Mouse (Mus musculus): Measurements from ENCODE around the gene Tbc1d8.

Gene Tbc1d8

DNA sequence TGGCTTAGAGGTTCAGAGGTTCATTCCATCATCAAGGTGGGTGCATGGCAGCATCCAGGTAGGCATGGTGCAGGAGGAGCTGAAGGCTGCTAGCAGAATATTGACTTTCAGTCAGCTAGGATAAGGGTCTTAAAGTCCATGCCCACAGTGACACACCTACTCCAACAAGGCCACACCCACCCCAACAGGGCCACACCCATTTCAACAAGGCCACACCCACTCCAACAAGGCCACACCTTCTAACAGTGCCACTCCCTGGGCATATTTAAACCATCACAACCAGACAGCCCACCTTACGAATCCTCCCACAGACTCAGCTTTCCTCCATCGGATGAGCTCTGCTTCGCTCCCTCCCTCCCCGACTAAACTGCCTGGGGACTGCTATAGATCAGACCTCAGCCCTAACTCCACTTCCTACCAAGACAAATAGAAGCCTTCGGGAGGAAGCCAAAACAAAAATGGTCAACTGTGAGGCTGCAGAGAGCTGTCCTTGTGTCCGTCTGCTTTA, 15.6 kb downstream of the Tbc1d8 start:
- no peak for DNase-seq (ENCODE audit: low read depth, low spot score)
- no peaks in the 10 kb centered on the region for H3K27me3 ChIP-seq (ENCODE audit: control insufficient read depth, insufficient read depth, low read length, poor library complexity, severe bottlenecking)
- no peaks in the 10 kb centered on the region for H3K36me3 ChIP-seq (ENCODE audit: control insufficient read depth, insufficient read depth, low read length, poor library complexity, severe bottlenecking)

DNA sequence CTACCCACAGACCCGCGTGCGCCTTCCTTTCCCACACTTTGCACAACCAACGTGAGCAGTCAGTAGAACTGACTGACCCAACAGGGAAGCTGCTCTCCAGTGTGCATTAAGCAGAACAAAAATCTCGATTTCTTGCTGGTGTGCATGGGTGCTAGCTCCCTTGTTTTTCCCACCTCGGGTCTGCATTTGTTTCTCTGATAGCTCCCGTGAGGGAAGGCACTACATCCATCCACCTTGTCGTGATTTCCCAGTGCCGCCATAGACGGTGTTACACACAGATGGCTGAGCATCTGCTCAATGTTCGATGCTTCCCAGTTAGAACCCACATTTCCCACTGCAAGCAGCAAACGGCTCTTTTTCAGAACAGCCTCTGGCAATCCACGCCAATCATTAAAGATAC, 16.5 kb downstream of the Tbc1d8 start:
- H3K27me3 ChIP-seq (ENCODE audit: control insufficient read depth, insufficient read depth, low read length, poor library complexity, severe bottlenecking), result no peaks in the 10 kb centered on the region
- no peaks in the 10 kb centered on the region for H3K36me3 ChIP-seq (ENCODE audit: control insufficient read depth, insufficient read depth, low read length, poor library complexity, severe bottlenecking)
- DNase-seq (ENCODE audit: low read depth, low spot score), result no peak

DNA sequence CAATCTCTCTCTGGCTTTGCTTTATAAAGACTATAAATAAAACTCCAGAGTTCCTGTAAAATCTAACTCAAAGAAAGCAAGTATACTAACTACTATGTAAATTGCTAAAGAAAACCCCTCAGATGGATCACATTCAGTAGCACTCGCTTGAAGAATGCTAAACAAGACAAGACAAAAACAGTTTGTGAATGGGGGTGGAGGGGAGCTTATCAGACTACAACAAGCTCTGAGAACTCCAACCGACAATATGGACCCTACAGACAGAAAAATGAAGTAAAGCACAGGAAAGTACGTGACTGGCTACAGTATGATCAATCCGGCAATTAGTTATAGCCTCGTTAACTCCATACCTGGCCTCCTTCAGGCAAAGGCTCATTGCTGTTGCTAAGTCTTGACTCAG, 18.1 kb downstream of the Tbc1d8 start:
- Histone ChIP-seq H3K27me3 (ENCODE audit: control insufficient read depth, insufficient read depth, low read length, poor library complexity, severe bottlenecking) (no peaks in the 10 kb centered on the region), H3K36me3 (ENCODE audit: control insufficient read depth, insufficient read depth, low read length, poor library complexity, severe bottlenecking) (no peaks in the 10 kb centered on the region)
- no peak for DNase-seq (ENCODE audit: low read depth, low spot score)

DNA sequence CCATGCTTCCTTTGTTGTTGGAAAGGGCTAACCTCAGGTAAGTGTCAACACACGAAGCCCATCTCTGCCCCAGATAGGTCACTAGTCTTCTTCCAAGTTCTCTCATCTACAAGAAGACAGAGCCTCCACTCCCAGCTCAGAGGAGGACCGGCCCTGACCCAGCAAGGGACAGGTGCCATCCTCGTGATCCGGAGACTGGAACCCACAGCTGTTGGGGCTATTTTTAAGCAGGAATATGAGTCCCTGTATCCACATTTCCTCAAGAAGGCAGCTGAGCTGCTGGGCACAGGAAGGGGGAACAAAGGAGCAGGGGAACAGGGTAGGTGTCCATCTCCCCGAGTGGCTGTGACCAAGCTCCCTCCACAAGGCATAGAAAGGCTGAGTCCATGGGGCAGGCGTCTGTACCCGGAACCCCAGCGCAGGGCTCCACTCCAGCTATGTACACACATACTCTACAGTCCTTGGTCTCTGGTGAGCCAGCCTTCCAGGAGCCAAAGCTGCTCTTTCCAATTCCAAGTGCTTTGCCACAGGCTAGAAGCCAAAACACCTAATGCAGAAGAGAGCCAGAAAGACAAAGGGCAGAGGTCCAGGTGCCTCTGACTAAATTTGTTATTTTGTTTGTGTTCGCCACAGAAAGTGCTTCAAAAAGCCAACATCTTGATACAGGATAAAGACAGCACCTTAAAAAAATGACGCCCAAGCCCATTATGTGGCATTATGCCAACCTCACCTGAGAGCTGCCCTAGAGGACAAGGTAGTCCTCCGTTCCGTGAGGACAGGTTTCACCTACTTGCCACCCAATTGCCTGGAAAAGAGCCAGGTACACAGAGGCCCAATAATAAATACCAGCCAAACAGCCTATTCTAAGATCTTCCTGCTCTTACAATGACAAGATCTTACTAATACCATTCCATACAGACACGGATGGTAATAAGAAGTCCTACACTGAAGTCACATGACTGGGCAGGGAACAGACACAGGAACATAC, 20.4 kb downstream of the Tbc1d8 start:
- DNase-seq (ENCODE audit: low read depth, low spot score), result no peak

DNA sequence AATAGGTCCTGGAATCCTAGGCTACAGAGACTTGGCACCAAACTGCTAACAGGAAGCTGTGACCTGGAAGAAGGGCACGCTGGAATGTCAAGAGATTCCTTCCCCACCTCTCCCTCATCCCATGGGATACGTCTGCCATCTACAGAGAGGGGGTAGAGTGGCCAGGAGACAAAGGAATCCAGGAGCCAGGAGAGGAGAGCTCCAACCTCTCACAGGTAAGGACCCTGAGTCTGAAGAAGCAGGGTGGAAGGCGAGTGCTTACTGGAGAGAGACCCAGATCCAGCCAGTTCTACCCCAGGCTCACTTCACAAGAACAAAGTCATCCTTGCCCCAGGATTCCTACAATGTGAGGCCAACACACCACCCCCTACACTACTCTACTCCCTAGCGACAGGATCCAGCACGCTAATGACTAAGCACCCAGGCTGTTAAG, 22.1 kb downstream of the Tbc1d8 start:
- no peaks in the 10 kb centered on the region for H3K27me3 ChIP-seq (ENCODE audit: control insufficient read depth, insufficient read depth, low read length, poor library complexity, severe bottlenecking)
- no peaks in the 10 kb centered on the region for H3K36me3 ChIP-seq (ENCODE audit: control insufficient read depth, insufficient read depth, low read length, poor library complexity, severe bottlenecking)
- DNase-seq (ENCODE audit: low read depth, low spot score), result no peak

More for the DNA sequence above, 20.4 kb downstream of the Tbc1d8 start:
- Histone ChIP-seq H3K36me3 (ENCODE audit: control insufficient read depth, insufficient read depth, low read length, poor library complexity, severe bottlenecking) (no peaks in the 10 kb centered on the region), H3K27me3 (ENCODE audit: control insufficient read depth, insufficient read depth, low read length, poor library complexity, severe bottlenecking) (no peaks in the 10 kb centered on the region)

DNA sequence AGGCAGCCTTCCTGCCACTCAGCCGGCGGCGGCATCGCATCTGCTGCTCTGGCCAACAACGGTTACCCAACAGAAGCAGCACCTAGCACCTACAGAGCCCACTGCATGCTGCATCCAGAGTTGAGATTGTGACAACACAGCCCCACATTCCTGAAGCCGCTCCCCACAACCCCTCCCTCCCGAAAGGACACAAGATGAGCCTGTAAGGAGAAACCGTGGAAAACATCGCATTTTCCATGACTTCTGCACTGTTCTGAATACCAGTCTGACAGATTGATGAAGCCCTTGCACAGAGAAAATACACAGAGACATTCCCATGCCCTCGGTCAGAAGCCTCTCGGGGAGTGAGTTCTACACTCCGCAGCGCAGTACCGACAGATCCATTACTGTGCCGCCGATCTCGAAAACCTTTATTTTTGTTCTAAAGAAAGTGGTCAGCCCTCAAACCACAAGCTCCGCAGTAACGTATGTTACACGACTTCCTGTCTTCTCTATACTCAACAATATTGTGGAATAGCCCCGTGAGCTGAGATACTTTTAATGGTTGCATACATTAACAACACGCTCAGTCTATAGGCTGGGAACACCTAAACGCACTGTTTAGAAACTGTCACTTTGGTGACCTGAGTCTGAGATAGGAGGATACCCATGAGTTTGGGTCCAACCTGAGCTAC, 23.1 kb downstream of the Tbc1d8 start:
- no peaks in the 10 kb centered on the region for H3K27me3 ChIP-seq (ENCODE audit: control insufficient read depth, insufficient read depth, low read length, poor library complexity, severe bottlenecking)
- no peak for DNase-seq (ENCODE audit: low read depth, low spot score)

DNA sequence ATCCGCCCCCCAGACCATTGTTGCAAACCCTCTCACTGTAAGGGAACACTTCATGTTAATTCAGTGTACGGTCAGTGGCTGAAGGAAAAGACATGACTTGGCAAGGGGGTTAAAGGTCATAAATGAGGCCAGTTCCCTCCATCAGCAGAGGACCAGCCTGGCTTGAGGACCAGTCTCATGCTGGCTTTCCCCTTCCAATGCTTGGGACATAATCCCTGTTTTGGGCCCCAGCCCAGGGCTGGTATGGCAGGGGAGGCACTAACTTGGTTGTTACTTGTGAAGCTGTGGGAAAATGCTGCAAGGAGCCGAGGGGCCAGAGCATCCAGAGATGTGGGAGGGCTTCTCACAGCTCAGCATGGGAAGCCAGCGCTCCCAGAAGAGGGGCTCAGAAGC, 23.8 kb downstream of the Tbc1d8 start:
- Histone ChIP-seq H3K27me3 (ENCODE audit: control insufficient read depth, insufficient read depth, low read length, poor library complexity, severe bottlenecking) (no peaks in the 10 kb centered on the region), H3K36me3 (ENCODE audit: control insufficient read depth, insufficient read depth, low read length, poor library complexity, severe bottlenecking) (no peaks in the 10 kb centered on the region)
- DNase-seq (ENCODE audit: low read depth, low spot score), result no peak

More for the DNA sequence above, 23.1 kb downstream of the Tbc1d8 start:
- H3K36me3 ChIP-seq (ENCODE audit: control insufficient read depth, insufficient read depth, low read length, poor library complexity, severe bottlenecking), result no peaks in the 10 kb centered on the region

DNA sequence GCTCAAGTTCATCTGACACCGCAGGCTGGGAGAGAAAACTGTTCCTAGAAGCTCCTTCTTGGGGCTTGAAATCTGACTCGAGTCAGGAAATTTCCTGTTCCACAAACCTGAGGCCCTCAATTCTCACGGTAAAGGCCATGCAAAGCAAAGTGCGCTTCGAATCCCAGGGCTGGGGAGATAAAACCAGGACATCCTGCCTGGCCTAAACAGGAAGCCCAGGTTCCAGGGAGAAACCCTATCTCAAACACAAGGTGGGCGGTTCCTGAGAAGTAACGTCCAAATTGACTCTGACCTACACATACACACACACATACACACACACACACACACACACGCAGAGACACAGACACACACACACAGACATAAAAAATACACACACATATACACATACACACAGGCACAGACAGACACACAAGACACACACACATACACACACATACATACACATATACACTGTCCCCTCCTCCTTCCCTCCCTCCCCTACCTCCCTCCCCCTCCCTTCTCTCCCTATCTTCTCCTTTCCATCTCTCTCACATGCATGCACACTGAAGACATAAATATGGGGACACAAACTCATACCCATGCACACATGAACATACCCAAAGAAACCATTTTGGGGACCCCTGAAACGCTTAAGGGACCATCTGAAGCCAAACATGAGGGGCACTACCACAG, 24.3 kb downstream of the Tbc1d8 start:
- no peaks in the 10 kb centered on the region for H3K27me3 ChIP-seq (ENCODE audit: control insufficient read depth, insufficient read depth, low read length, poor library complexity, severe bottlenecking)
- no peak for DNase-seq (ENCODE audit: low read depth, low spot score)
- no peaks in the 10 kb centered on the region for H3K36me3 ChIP-seq (ENCODE audit: control insufficient read depth, insufficient read depth, low read length, poor library complexity, severe bottlenecking)

DNA sequence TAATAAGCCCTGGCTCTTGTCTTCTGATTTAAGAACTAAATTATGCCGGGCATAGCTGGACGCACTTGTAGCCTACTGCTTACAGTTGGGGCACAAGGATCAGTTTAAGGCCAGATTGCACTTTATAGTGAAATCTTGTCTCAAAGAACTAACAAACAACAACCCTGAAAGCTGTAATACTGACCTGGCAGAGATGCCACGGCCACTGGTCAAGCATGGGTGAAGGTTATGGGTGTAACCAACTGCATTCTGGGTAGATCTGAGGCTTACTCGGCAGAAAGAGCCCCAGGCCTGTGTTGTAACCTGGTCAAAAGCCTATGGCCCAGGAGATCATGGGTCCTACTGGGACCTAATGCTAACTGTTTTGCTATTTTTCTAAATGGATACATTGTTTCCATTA, 26.4 kb downstream of the Tbc1d8 start:
- Histone ChIP-seq H3K27me3 (ENCODE audit: control insufficient read depth, insufficient read depth, low read length, poor library complexity, severe bottlenecking) (no peaks in the 10 kb centered on the region), H3K36me3 (ENCODE audit: control insufficient read depth, insufficient read depth, low read length, poor library complexity, severe bottlenecking) (no peaks in the 10 kb centered on the region)
- no peak for DNase-seq (ENCODE audit: low read depth, low spot score)

DNA sequence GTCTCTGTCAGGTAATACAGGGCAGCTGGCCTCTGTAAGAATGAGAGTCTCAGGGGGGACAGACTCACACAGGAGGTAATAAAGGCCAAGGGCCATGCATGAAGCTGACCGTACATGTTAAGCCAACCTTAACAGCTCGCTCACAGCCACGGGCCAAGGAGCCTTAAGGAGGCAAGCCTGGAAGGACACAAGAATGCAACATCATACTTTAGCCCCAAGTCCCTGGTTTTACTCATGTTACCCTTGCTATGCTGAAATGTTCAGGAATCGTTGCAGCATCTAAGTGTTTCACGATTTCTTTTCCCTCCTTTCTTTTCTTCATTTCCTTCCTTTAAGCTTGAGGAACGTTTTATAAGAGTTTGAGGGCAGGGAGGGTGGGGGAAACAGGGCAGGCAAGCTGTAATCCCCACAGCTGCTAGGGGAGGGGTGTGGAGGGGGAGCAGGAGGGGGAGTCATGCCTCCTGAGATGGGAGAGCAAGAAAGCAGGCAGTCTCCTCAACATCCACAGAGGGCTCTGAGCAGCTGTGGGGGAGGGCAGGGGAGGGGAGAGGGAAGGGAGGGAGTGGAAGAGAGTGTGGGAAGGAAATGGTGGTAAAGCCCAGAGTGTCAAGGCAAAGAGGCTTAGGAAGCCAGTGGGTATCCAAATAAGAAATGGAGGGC, 28.4 kb downstream of the Tbc1d8 start:
- Histone ChIP-seq H3K36me3 (ENCODE audit: control insufficient read depth, insufficient read depth, low read length, poor library complexity, severe bottlenecking) (no peaks in the 10 kb centered on the region), H3K27me3 (ENCODE audit: control insufficient read depth, insufficient read depth, low read length, poor library complexity, severe bottlenecking) (no peaks in the 10 kb centered on the region)
- no peak for DNase-seq (ENCODE audit: low read depth, low spot score)

DNA sequence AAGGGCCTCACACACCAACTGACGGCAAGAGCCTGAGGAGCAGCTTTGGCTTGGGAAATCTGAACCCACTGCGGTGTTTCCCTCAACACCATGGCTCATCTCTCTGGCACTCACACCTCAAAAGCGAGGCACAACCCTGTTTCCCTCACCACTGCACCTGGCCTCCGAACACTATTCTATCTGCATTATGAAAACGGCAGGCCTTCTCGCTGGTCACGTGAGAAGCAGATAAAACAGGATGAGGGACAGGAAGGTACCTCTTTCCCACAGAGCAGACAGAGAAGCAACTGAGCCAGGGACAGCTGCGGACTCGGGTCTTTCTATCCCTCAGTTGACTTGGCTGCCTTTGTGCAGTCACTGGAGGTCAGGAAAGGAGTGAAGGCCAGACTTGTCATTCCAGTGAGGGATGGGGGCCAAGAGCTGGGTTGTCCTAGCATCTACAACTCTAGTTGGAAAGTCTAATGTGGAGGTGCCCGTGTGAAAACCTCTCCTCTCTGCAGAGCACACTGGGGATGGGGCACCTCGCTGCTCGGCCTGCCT, 29.2 kb downstream of the Tbc1d8 start:
- DNase-seq (ENCODE audit: low read depth, low spot score), result no peak
- Histone ChIP-seq H3K36me3 (ENCODE audit: control insufficient read depth, insufficient read depth, low read length, poor library complexity, severe bottlenecking) (no peaks in the 10 kb centered on the region), H3K27me3 (ENCODE audit: control insufficient read depth, insufficient read depth, low read length, poor library complexity, severe bottlenecking) (no peaks in the 10 kb centered on the region)

DNA sequence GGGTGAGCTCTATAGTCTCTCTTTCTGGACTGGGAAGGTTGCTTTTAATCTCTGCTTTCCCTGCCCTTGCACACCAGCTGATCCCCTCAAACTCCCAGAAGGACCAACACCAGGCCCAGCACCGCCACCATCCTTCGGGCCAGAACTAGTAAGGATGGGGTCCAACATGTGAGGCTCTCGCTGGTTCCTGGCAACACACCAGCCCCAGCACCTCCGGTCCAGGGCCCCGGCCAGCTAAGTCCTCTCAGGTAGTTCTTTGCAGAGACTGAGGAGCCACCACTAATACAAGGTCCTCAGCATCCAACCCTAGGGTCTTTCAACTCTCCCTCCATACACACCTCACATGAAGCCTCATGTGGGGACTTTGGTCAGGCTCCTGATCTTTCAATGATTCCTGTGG, 29.7 kb downstream of the Tbc1d8 start:
- Histone ChIP-seq H3K36me3 (ENCODE audit: control insufficient read depth, insufficient read depth, low read length, poor library complexity, severe bottlenecking) (no peaks in the 10 kb centered on the region), H3K27me3 (ENCODE audit: control insufficient read depth, insufficient read depth, low read length, poor library complexity, severe bottlenecking) (no peaks in the 10 kb centered on the region)
- no peak for DNase-seq (ENCODE audit: low read depth, low spot score)

DNA sequence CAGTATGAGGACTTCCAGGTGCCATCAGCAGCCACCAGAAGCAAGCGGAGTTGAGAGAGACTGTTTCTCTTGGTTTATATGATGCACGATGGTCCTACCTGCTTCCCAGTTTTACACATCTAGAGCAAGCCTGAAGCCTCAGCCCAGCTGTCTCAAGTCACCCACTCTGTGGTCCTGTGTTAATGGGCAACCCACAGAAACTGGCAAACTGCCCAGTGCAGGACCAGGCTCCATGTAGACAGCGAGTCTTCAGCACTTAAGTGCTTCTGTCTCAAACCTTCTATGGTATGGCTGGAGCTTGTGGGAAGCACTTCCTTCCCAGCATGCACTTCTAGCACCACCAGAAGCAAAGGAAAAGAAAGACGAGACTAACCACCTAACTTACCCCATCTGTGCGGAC, 30.3 kb downstream of the Tbc1d8 start:
- Histone ChIP-seq H3K36me3 (ENCODE audit: control insufficient read depth, insufficient read depth, low read length, poor library complexity, severe bottlenecking) (no peaks in the 10 kb centered on the region), H3K27me3 (ENCODE audit: control insufficient read depth, insufficient read depth, low read length, poor library complexity, severe bottlenecking) (no peaks in the 10 kb centered on the region)
- no peak for DNase-seq (ENCODE audit: low read depth, low spot score)

DNA sequence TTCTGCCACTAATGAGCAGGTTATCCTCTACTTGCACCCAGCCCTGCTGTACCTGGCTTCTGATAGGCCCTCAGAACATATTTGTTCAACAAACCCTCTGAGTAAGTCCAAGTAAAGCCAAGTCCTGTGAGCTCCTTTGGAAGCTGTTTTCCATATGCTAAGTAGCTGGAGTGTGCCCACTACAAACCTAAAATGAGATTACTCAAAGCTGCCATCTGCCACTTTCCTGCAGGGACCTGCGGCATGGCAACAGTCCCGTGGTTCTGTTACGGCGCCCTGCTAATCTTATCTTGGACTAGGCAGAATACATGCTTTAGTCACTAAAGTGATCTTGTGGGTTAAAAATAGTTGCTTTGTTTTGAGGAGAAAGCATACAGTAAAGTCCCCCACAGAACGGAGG, 32.4 kb downstream of the Tbc1d8 start:
- no peaks in the 10 kb centered on the region for H3K27me3 ChIP-seq (ENCODE audit: control insufficient read depth, insufficient read depth, low read length, poor library complexity, severe bottlenecking)
- DNase-seq (ENCODE audit: low read depth, low spot score), result no peak

More for the DNA sequence above, 32.4 kb downstream of the Tbc1d8 start:
- H3K36me3 ChIP-seq (ENCODE audit: control insufficient read depth, insufficient read depth, low read length, poor library complexity, severe bottlenecking), result no peaks in the 10 kb centered on the region
